Mouse (Mus musculus) myocyte (in vitro differentiated cells): ENCODE results near the gene Gm10203.

Source experiments
- E2F4 ChIP-seq: IDR thresholded peaks from one replicate; pipeline ENCODE4 v1.6.1; 2011; ENCODE audit warnings: mild to moderate bottlenecking, control low read depth, moderate library complexity; ENCODE audit not compliant: insufficient read depth
- MYOG ChIP-seq, 3 experiments: IDR thresholded peaks; one replicate each; pipeline ENCODE4 v1.6.1; 2011; ENCODE audit warnings: control low read depth in 2 of 3, low read depth in 2 of 3, mild to moderate bottlenecking in 2 of 3; ENCODE audit not compliant: insufficient read length in 2 of 3, control insufficient read depth in 1 of 3, insufficient read depth in 1 of 3

- TF ChIP-seq E2F4 (no peak), MYOG (IDR thresholded peaks at IDR 0.05; ENCODE audit: control insufficient read depth in 1 of 3, insufficient read depth in 1 of 3, insufficient read length in 2 of 3, low read depth in 2 of 3) (no peak)
These were observed 37.7 kb downstream of the Gm10203 start for GRCm38 (mm10) chr6:149167672-149168071.
